Mouse (Mus musculus) myocyte (in vitro differentiated cells): ENCODE data around the gene Ppp1r3c. TPM values are rescaled to one million over a fixed set of nuclear protein-coding genes. Genes with fewer than 3 reads are reported as not detected.
A peak's percentile ranks its signal among the peaks of the same experiment; 100 is the strongest.

ENCODE experiments used
- H3K27me3 ChIP-seq: one replicate; pipeline ENCODE4 v1.6.1; 2011; ENCODE audit not compliant: control insufficient read depth, insufficient read depth, insufficient read length
- H3K36me3 ChIP-seq: one replicate; pipeline ENCODE4 v1.6.1; 2011; ENCODE audit not compliant: control insufficient read depth, insufficient read depth
- H3K4me2 ChIP-seq: one replicate; pipeline ENCODE4 v1.6.1; 2011; ENCODE audit warnings: low read depth, control low read depth
- H3K4me3 ChIP-seq: one replicate; pipeline ENCODE4 v1.5.1; 2011; ENCODE audit warnings: mild to moderate bottlenecking, control low read depth, moderate library complexity
- H3K79me2 ChIP-seq: one replicate; pipeline ENCODE4 v1.6.1; 2011; ENCODE audit not compliant: control insufficient read depth, insufficient read depth
- H3ac ChIP-seq: one replicate; pipeline ENCODE4 v1.6.1; 2011; ENCODE audit not compliant: control insufficient read depth, insufficient read length
- CEBPB ChIP-seq: IDR thresholded peaks from 2 replicates; pipeline ENCODE4 v1.6.1; 2011; ENCODE audit warnings: mild to moderate bottlenecking, moderate library complexity; ENCODE audit not compliant: poor library complexity, insufficient read depth, severe bottlenecking
- E2F4 ChIP-seq: IDR thresholded peaks from one replicate; pipeline ENCODE4 v1.6.1; 2011; ENCODE audit warnings: mild to moderate bottlenecking, control low read depth, moderate library complexity; ENCODE audit not compliant: insufficient read depth
- MAX ChIP-seq: IDR thresholded peaks from one replicate; pipeline ENCODE4 v1.6.1; 2011; ENCODE audit warnings: low read depth, mild to moderate bottlenecking, control low read depth
- MYOD1 ChIP-seq, 3 experiments: IDR thresholded peaks; one replicate each; pipeline ENCODE4 v1.6.1; 2011; ENCODE audit warnings: control low read depth in 2 of 3, low read depth in 2 of 3, mild to moderate bottlenecking in 2 of 3, moderate library complexity in 1 of 3; ENCODE audit not compliant: insufficient read length in 2 of 3, control insufficient read depth in 1 of 3
- MYOG ChIP-seq, 3 experiments: IDR thresholded peaks; one replicate each; pipeline ENCODE4 v1.6.1; 2011; ENCODE audit warnings: control low read depth in 2 of 3, low read depth in 2 of 3, mild to moderate bottlenecking in 2 of 3; ENCODE audit not compliant: insufficient read length in 2 of 3, control insufficient read depth in 1 of 3, insufficient read depth in 1 of 3
- POLR2A ChIP-seq: IDR thresholded peaks from one replicate; pipeline ENCODE4 v1.6.1; 2011; ENCODE audit warnings: low read depth, mild to moderate bottlenecking, control low read depth, moderate library complexity; ENCODE audit not compliant: insufficient read length
- POLR2AphosphoS2 ChIP-seq: IDR thresholded peaks from one replicate; pipeline ENCODE4 v1.6.1; 2011; ENCODE audit warnings: low read depth, control low read depth; ENCODE audit not compliant: insufficient read length
- REST ChIP-seq: IDR thresholded peaks from one replicate; pipeline ENCODE4 v1.6.1; 2011; ENCODE audit warnings: mild to moderate bottlenecking, control low read depth, moderate library complexity; ENCODE audit not compliant: insufficient read depth, insufficient read length
- SRF ChIP-seq: IDR thresholded peaks from one replicate; pipeline ENCODE4 v1.6.1; 2011; ENCODE audit warnings: low read depth; ENCODE audit not compliant: control insufficient read depth, insufficient read length
- TCF12 ChIP-seq: IDR thresholded peaks from one replicate; pipeline ENCODE4 v1.6.1; 2011; ENCODE audit warnings: mild to moderate bottlenecking, control low read depth; ENCODE audit not compliant: poor library complexity, insufficient read depth, severe bottlenecking
- TCF3 ChIP-seq: IDR thresholded peaks from one replicate; pipeline ENCODE4 v1.6.1; 2011; ENCODE audit warnings: low read depth, control low read depth; ENCODE audit not compliant: insufficient read length
- USF1 ChIP-seq: IDR thresholded peaks from one replicate; pipeline ENCODE4 v1.6.1; 2011; ENCODE audit warnings: low read depth, mild to moderate bottlenecking, control low read depth, moderate library complexity
- polyA plus RNA-seq: library from polyadenylated mRNA; unstranded; fragments of >200 nt; fragmentation: generic; extraction: Trizol; gene quantifications from one replicate; pipeline ENCODE4 v1.2.1, GENCODE M21; 2012; ENCODE audit warnings: missing spikeins

Gene Ppp1r3c
- polyA plus RNA-seq, 1 experiment, result not detected

GRCm38 (mm10) chr19:36701809-36702622 lies 34.4 kb downstream of the Ppp1r3c start:
- Histone ChIP-seq H3ac (no peak overlapping the region), H3K4me2 (no peak overlapping the region), H3K4me3 (no peak overlapping the region), H3K27me3 (no peaks in the 10 kb centered on the region), H3K36me3 (no peaks in the 10 kb centered on the region), H3K79me2 (no peaks in the 10 kb centered on the region)
- no peak for TF ChIP-seq MYOG (IDR thresholded peaks at IDR 0.05; ENCODE audit: control insufficient read depth in 1 of 3, insufficient read depth in 1 of 3, insufficient read length in 2 of 3, low read depth in 2 of 3)
- no peak for TF ChIP-seq POLR2AphosphoS2
- TF ChIP-seq CEBPB, result no peak
- TF ChIP-seq MAX, result no peak
- TF ChIP-seq TCF3, result no peak
- no peak for TF ChIP-seq REST
- no peak for TF ChIP-seq TCF12
- TF ChIP-seq E2F4, result no peak
- TF ChIP-seq MYOD1 (IDR thresholded peaks at IDR 0.05; ENCODE audit: control insufficient read depth in 1 of 3, insufficient read length in 2 of 3, low read depth in 2 of 3), result no peak
- TF ChIP-seq POLR2A, result no peak
- no peak for TF ChIP-seq USF1
- TF ChIP-seq SRF, result no peak

DNA sequence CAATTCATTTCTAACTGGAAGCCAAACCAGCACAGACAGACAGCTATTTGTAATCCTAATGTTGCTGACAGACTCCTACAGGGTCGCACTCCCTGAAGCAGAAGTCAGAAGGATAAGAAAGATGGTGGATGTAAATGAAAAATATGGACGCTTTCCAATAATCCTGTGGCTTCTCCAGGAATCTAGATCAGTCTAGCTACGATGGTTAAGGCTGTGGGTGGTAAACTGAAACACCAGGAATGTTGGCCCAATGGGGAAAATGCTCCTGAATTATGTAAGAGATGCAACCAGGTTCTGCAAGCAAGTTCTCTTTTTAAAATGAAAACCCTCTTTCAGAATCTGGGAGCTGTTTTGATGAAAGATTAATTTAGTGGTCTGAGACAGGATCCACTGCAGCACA lies 35.1 kb downstream of the Ppp1r3c start:
- H3K79me2 ChIP-seq, result no peaks in the 10 kb centered on the region
- H3ac ChIP-seq, result no peak overlapping the region
- H3K4me3 ChIP-seq, result no peak overlapping the region
- no peaks in the 10 kb centered on the region for H3K36me3 ChIP-seq
- H3K27me3 ChIP-seq, result no peaks in the 10 kb centered on the region
- no peak overlapping the region for H3K4me2 ChIP-seq
- TF ChIP-seq E2F4 (no peak), SRF (no peak)

DNA sequence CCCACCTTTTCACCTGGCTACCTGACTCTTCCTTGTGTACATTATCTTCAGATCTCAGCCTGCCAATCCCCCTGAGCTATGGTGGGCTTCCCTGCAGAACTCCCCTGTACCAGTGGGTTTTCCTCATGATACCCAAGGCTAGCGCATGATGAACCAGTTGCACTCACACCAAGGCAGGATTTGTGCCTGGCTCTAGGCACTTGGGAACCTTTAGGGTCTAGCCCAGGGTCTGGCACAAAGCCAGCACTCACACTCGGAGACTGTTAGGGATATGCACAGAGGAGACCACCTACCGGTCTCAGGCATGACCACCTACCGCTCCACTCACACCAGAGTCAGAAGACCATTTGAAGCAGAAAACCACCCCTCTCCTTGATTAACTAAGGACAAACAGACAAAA lies 35.5 kb downstream of the Ppp1r3c start:
- H3K4me3 ChIP-seq, result no peak overlapping the region
- no peaks in the 10 kb centered on the region for H3K36me3 ChIP-seq
- TF ChIP-seq MAX (no peak), MYOD1 (IDR thresholded peaks at IDR 0.05; ENCODE audit: control insufficient read depth in 1 of 3, insufficient read length in 2 of 3, low read depth in 2 of 3) (no peak), SRF (no peak), POLR2A (no peak), E2F4 (no peak), CEBPB (no peak), TCF3 (no peak), TCF12 (no peak), USF1 (no peak), REST (no peak), POLR2AphosphoS2 (no peak), MYOG (IDR thresholded peaks at IDR 0.05; ENCODE audit: control insufficient read depth in 1 of 3, insufficient read depth in 1 of 3, insufficient read length in 2 of 3, low read depth in 2 of 3) (no peak)
- no peaks in the 10 kb centered on the region for H3K79me2 ChIP-seq
- H3K27me3 ChIP-seq, result no peaks in the 10 kb centered on the region
- H3ac ChIP-seq, result no peak overlapping the region
- no peak overlapping the region for H3K4me2 ChIP-seq

DNA sequence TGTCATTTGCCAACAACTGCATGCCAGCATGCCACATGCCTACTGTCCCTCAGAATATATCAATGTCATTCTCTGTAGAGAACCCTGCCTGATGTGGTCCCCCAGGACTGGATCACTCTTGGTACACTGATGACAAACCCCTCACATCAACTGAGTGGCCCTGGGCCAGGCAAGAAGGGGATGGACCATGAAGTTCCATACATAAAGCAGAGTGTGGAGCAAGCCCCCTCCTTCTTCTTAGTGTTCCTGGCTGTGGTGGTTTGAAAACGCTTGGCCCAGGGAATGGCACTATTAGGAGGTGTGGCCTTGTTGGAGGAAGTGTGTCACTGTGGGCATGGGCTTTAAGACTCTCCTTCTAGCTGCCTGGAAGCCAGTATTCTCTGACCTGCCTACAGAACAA lies 37.3 kb downstream of the Ppp1r3c start:
- no peak overlapping the region for H3ac ChIP-seq
- TF ChIP-seq E2F4 (no peak), TCF12 (no peak), USF1 (no peak), REST (no peak), MAX (no peak), MYOD1 (IDR thresholded peaks at IDR 0.05; ENCODE audit: control insufficient read depth in 1 of 3, insufficient read length in 2 of 3, low read depth in 2 of 3) (no peak), POLR2AphosphoS2 (no peak), SRF (no peak), MYOG (IDR thresholded peaks at IDR 0.05; ENCODE audit: control insufficient read depth in 1 of 3, insufficient read depth in 1 of 3, insufficient read length in 2 of 3, low read depth in 2 of 3) (no peak), CEBPB (no peak), POLR2A (no peak), TCF3 (no peak)

DNA sequence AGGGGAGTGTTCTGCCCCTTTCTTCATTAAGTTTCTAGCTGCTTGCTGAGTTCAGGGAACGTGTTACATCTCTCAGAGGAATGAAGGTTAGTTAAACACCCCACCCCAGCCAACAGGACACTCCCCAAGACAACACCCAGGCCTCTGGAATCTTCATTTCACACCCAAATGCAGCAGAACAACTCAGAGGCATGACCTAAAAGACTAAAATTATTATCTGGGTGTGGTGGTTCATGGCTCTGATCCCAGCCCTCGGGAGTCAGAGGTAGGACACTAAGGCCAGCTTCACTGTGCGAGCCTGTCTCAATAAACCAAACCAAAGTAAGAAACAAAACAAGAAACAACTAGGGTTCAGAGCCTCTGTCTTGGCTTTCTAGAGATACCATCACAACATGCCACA lies 38.3 kb downstream of the Ppp1r3c start:
- Histone ChIP-seq H3K4me2 (peak overlapping the region; percentile 24), H3ac (no peak overlapping the region), H3K36me3 (no peaks in the 10 kb centered on the region), H3K27me3 (no peaks in the 10 kb centered on the region), H3K4me3 (no peak overlapping the region), H3K79me2 (no peaks in the 10 kb centered on the region)
- no peak for TF ChIP-seq REST
- TF ChIP-seq MYOG (IDR thresholded peaks at IDR 0.05; ENCODE audit: control insufficient read depth in 1 of 3, insufficient read depth in 1 of 3, insufficient read length in 2 of 3, low read depth in 2 of 3), result no peak
- no peak for TF ChIP-seq SRF
- no peak for TF ChIP-seq POLR2AphosphoS2
- TF ChIP-seq POLR2A, result no peak
- TF ChIP-seq MYOD1 (IDR thresholded peaks at IDR 0.05; ENCODE audit: control insufficient read depth in 1 of 3, insufficient read length in 2 of 3, low read depth in 2 of 3), result no peak
- no peak for TF ChIP-seq TCF12
- TF ChIP-seq TCF3, result no peak
- TF ChIP-seq CEBPB, result no peak
- TF ChIP-seq E2F4, result no peak
- TF ChIP-seq USF1, result no peak
- TF ChIP-seq MAX, result no peak

More for the DNA sequence above, 37.3 kb downstream of the Ppp1r3c start:
- H3K36me3 ChIP-seq, result no peaks in the 10 kb centered on the region
- no peaks in the 10 kb centered on the region for H3K27me3 ChIP-seq
- no peak overlapping the region for H3K4me2 ChIP-seq
- no peaks in the 10 kb centered on the region for H3K79me2 ChIP-seq
- no peak overlapping the region for H3K4me3 ChIP-seq
